Mouse (Mus musculus): Measurements from ENCODE around the gene Gm16253. TPM values are rescaled to one million over a fixed set of nuclear protein-coding genes. Genes with fewer than 3 reads are reported as not detected.

Gm16253 gene
- polyA plus RNA-seq, 1 experiment from 2014 or later: 0.68 TPM

DNA sequence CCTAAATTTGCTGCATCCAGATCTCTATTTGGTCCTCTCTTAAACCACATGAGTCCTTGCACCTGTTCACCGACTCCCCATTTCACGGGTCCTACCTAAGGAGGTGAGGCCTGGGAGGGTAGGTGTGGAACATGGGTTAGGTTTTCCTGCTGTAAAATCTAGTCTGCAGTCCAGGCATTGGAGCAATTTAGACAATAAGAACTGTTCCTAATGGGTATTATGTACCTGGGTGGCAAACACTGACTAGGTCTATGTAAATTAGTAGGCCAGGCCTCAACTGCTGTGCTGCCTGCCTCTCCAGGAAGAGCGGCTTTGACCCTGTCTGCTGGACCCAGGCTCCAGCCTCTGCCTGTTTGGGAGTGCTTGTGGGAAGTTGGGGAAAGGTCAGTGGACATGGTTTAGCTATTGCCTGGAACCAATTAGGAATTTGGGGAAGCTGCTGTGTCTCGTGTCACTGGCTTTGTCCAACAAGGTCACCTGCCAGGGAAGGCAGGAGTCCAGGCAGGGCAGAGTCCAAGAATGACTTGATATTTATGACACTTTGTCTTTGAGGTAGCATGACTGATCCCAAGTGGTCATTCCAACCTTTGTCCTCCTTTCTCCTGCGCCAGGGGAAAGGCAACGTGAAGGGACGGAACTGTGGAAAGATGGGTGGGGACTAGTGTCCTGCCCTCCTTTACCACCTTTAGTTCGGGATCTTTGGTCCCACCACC is 1.4 kb upstream of the Gm16253 start:
- ATAC-seq (ENCODE audit: insufficient number of reproducible peaks, insufficient read depth, low FRiP score, low read depth): no peak

DNA sequence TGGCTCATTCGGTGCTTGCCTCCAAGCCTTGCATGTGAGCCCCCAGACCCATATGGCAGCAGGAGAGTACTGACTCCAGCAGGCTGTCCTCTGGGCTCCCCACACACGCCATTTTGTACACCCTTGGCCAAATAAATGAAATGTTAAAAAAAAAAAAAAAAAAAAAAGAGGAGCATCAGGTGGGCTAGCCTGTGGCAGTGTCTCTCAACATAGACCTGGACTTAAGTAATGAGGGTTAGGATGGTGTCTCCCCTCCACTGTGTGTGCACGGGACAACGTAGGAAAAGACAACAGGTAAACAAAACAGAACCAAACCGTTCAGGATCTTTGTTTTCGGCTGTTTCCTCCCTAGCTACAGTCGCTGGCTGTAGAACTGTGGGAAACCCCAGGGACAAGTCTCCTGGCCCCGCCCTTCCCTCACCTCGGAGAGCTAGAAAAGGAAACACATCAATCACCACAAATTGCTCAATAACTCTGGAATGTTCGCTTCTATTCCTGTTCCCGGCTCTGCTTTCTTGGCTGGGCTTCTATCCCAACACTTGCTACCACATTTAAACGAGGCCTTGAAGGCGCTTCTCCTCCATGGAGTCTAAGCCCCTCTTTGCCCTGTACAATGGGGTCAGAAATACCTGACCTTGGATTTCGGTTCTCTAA is 652 bp upstream of the Gm16253 start:
- WGBS: 27% methylated on average over 14 of the region's 14 CpGs
- Histone ChIP-seq H3K9ac (ENCODE audit: low read length) (peak overlapping the region; percentile 65), H3K4me1 (ENCODE audit: control insufficient read depth in 2 of 2, insufficient read depth in 2 of 2, low read length in 2 of 2) (peaks cover 44 to 76% of the 10 kb centered on the region in 2 experiments), H3K27ac (replicated peaks in 1 of 2; ENCODE audit: control insufficient read depth in 1 of 2, insufficient read depth in 1 of 2, low read depth in 2 of 2, low read length in 2 of 2) (peak overlapping the region; percentile 100), H3K36me3 (ENCODE audit: control insufficient read depth, insufficient read depth, low read length) (no peaks in the 10 kb centered on the region), H3K4me3 (ENCODE audit: control insufficient read depth in 1 of 2, insufficient read depth in 1 of 2, low read depth in 1 of 2, low read length in 2 of 2) (peak overlapping the region; percentile 28 to 33), H3K4me2 (ENCODE audit: low read length) (peak overlapping the region; percentile 61), H3K27me3 (ENCODE audit: control insufficient read depth, insufficient read depth, low read length) (no peaks in the 10 kb centered on the region), H3K9me3 (ENCODE audit: control insufficient read depth, low read length) (no peaks in the 10 kb centered on the region)
- peak; percentile 26 for ATAC-seq (ENCODE audit: insufficient number of reproducible peaks, insufficient read depth, low FRiP score, low read depth)

More for the DNA sequence above, 1.4 kb upstream of the Gm16253 start:
- Histone ChIP-seq H3K9ac (ENCODE audit: low read length) (peak overlapping the region; percentile 65; the same call in 1 of the 2 replicates), H3K4me3 (ENCODE audit: control insufficient read depth in 1 of 2, insufficient read depth in 1 of 2, low read depth in 1 of 2, low read length in 2 of 2) (no peak overlapping the region), H3K36me3 (ENCODE audit: control insufficient read depth, insufficient read depth, low read length) (no peaks in the 10 kb centered on the region), H3K4me1 (ENCODE audit: control insufficient read depth in 2 of 2, insufficient read depth in 2 of 2, low read length in 2 of 2) (peaks cover 45 to 77% of the 10 kb centered on the region in 2 experiments), H3K4me2 (ENCODE audit: low read length) (peak overlapping the region; percentile 61), H3K27ac (replicated peaks in 1 of 2; ENCODE audit: control insufficient read depth in 1 of 2, insufficient read depth in 1 of 2, low read depth in 2 of 2, low read length in 2 of 2) (peak overlapping the region; percentile 100), H3K27me3 (ENCODE audit: control insufficient read depth, insufficient read depth, low read length) (no peaks in the 10 kb centered on the region), H3K9me3 (ENCODE audit: control insufficient read depth, low read length) (no peaks in the 10 kb centered on the region)
- WGBS: 80% methylated on average over 8 of the region's 8 CpGs

DNA sequence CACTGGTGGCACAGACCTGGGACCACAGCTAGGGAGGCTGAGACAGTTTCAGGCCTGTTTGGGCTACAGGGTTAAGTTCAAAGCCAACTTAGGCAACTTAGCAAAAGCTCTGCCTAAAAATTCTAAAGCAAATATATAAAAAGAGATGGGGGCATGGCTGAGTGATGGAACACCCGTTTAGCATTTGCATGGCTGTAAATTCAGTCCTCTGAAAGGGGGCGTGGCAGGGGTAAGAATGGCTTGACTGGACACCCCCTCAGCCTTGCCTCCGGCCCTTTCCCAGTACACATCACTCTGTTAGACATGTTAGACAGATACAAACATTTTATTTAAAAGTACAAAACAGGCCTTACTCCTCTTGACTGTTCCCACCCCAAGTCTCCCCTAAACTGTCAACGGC is 782 bp downstream of the Gm16253 start:
- H3K4me1 ChIP-seq (ENCODE audit: control insufficient read depth in 2 of 2, insufficient read depth in 2 of 2, low read length in 2 of 2): peaks cover 36 to 65% of the 10 kb centered on the region in 2 experiments
- no peaks in the 10 kb centered on the region for H3K27me3 ChIP-seq (ENCODE audit: control insufficient read depth, insufficient read depth, low read length)
- 61% methylated on average over 4 of the region's 4 CpGs for WGBS
- ATAC-seq (ENCODE audit: insufficient number of reproducible peaks, insufficient read depth, low FRiP score, low read depth): no peak
- H3K4me2 ChIP-seq (ENCODE audit: low read length): peak overlapping the region; percentile 61
- peak overlapping the region; percentile 65 for H3K9ac ChIP-seq (ENCODE audit: low read length)
- peak overlapping the region in 1 of 2 experiments; percentile 28; a peak in 1 of 4 replicates for H3K4me3 ChIP-seq (ENCODE audit: control insufficient read depth in 1 of 2, insufficient read depth in 1 of 2, low read depth in 1 of 2, low read length in 2 of 2)
- no peaks in the 10 kb centered on the region for H3K9me3 ChIP-seq (ENCODE audit: control insufficient read depth, low read length)
- H3K36me3 ChIP-seq (ENCODE audit: control insufficient read depth, insufficient read depth, low read length): no peaks in the 10 kb centered on the region
- peak overlapping the region; percentile 100 for H3K27ac ChIP-seq (replicated peaks in 1 of 2; ENCODE audit: control insufficient read depth in 1 of 2, insufficient read depth in 1 of 2, low read depth in 2 of 2, low read length in 2 of 2)

DNA sequence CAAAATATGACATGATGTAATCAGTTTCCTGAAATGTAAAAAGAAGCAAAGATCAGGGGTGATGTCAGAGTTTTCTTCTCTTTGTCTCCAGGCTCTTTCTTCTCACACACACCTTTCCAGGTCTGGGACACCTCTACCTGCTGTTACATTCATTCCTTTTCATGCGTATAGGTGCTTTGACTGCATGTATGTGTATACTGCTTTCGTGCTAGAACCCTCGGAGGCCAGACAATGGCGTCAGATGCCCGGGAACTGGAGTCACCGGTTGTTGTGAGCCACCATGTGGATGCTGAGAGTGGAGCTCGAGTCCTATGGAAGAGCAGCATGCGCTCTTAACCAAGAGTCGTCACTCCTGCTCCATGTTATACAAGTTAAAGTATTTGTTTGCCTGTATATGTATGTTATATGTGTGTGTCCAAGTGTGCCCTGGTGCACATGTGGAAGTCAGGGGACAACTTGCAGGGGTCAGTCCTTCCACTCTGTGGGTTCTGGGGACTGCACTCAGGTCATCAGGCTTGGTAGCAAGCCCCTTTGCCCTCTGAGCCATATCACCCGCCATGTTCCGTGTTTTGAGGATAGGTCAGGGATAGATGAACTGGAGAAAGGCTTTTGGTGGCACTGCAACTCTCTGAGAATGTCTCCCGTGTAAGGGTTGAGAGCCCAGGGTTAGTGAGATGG is 1.9 kb downstream of the Gm16253 start:
- ATAC-seq (ENCODE audit: insufficient number of reproducible peaks, insufficient read depth, low FRiP score, low read depth): no peak
- WGBS: 75% methylated on average over 12 of the region's 12 CpGs
- H3K9ac ChIP-seq (ENCODE audit: low read length): peak overlapping the region; percentile 19; the same call in 1 of the 2 replicates
- H3K27ac ChIP-seq (replicated peaks in 1 of 2; ENCODE audit: control insufficient read depth in 1 of 2, insufficient read depth in 1 of 2, low read depth in 2 of 2, low read length in 2 of 2): peak overlapping the region in 1 of 2 experiments; percentile 25; a peak in 3 of 4 replicates
- no peak overlapping the region for H3K4me2 ChIP-seq (ENCODE audit: low read length)
- no peaks in the 10 kb centered on the region for H3K27me3 ChIP-seq (ENCODE audit: control insufficient read depth, insufficient read depth, low read length)
- H3K9me3 ChIP-seq (ENCODE audit: control insufficient read depth, low read length): no peaks in the 10 kb centered on the region
- H3K36me3 ChIP-seq (ENCODE audit: control insufficient read depth, insufficient read depth, low read length): no peaks in the 10 kb centered on the region
- no peak overlapping the region for H3K4me3 ChIP-seq (ENCODE audit: control insufficient read depth in 1 of 2, insufficient read depth in 1 of 2, low read depth in 1 of 2, low read length in 2 of 2)
- peaks cover 36 to 57% of the 10 kb centered on the region in 2 experiments for H3K4me1 ChIP-seq (ENCODE audit: control insufficient read depth in 2 of 2, insufficient read depth in 2 of 2, low read length in 2 of 2)

DNA sequence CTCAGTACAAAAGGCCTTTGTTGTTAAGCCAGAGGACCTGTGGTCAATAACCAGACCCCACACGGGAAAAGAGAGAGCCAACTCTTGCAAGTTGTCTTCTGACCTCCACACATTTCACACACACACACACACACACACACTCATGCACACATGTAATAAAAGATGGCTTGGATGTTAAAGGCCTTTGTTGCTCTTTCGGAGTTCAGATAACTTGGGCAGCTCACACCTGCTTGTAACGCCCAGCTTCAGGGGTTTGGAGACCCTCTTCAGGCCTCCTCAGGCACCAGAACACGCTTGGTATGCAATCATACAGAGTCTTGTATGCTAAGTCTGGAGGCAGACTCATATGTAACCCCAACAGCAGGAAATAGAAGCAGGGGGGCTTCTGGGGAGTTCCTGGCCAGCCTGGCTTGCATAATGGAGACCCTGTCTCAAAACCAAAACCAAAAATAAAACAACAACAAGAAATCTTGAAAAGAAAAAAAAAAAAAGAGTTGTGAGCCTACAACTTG is 2.5 kb downstream of the Gm16253 start:
- peaks cover 31 to 51% of the 10 kb centered on the region in 2 experiments for H3K4me1 ChIP-seq (ENCODE audit: control insufficient read depth in 2 of 2, insufficient read depth in 2 of 2, low read length in 2 of 2)
- WGBS: 79% methylated on average over 4 of the region's 4 CpGs

DNA sequence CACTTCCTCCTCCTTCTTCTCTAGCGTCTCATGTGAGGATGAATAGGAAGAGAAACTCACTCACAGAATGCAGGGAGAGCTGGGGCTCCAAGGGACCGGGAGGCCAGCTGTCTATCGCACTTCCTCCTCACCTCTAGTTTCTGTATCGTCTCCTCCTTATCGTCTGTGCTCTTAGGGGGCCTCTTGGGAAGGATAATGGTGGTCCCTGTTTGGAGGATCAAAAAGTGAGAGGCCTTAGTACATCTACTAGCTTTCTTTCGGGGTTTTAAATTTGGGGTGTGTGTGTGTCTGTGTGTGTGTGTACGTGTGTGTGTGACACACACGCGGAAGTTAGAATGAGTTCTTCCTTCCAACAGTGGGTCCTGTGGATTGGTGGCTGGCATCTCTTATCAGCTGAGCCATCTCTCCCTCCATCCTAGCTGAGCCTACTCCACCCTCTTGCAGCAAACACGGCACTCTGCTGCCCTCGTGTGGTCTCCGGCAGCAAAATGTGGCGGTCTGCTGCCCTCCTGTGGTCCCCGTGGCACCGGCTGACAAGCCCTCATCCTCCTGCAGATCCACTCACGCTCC is 3.2 kb downstream of the Gm16253 start:
- H3K36me3 ChIP-seq (ENCODE audit: control insufficient read depth, insufficient read depth, low read length): no peaks in the 10 kb centered on the region
- H3K27me3 ChIP-seq (ENCODE audit: control insufficient read depth, insufficient read depth, low read length): no peaks in the 10 kb centered on the region
- ATAC-seq (ENCODE audit: insufficient number of reproducible peaks, insufficient read depth, low FRiP score, low read depth): peak; percentile 10; the same call in 1 of the 2 replicates
- 9% methylated on average over 16 of the region's 16 CpGs for WGBS
- peak overlapping the region; percentile 19 to 34; a peak in 1 of 4 replicates for H3K27ac ChIP-seq (replicated peaks in 1 of 2; ENCODE audit: control insufficient read depth in 1 of 2, insufficient read depth in 1 of 2, low read depth in 2 of 2, low read length in 2 of 2)
- no peaks in the 10 kb centered on the region for H3K9me3 ChIP-seq (ENCODE audit: control insufficient read depth, low read length)
- H3K9ac ChIP-seq (ENCODE audit: low read length): peak overlapping the region; percentile 68
- H3K4me3 ChIP-seq (ENCODE audit: control insufficient read depth in 1 of 2, insufficient read depth in 1 of 2, low read depth in 1 of 2, low read length in 2 of 2): peak overlapping the region; percentile 20 to 29; a peak in 3 of 4 replicates
- peaks cover 29 to 47% of the 10 kb centered on the region in 2 experiments for H3K4me1 ChIP-seq (ENCODE audit: control insufficient read depth in 2 of 2, insufficient read depth in 2 of 2, low read length in 2 of 2)
- peak overlapping the region; percentile 63 for H3K4me2 ChIP-seq (ENCODE audit: low read length)

More for the DNA sequence above, 2.5 kb downstream of the Gm16253 start:
- Histone ChIP-seq H3K4me2 (ENCODE audit: low read length) (no peak overlapping the region), H3K27me3 (ENCODE audit: control insufficient read depth, insufficient read depth, low read length) (no peaks in the 10 kb centered on the region), H3K4me3 (ENCODE audit: control insufficient read depth in 1 of 2, insufficient read depth in 1 of 2, low read depth in 1 of 2, low read length in 2 of 2) (no peak overlapping the region), H3K36me3 (ENCODE audit: control insufficient read depth, insufficient read depth, low read length) (no peaks in the 10 kb centered on the region), H3K9me3 (ENCODE audit: control insufficient read depth, low read length) (no peaks in the 10 kb centered on the region), H3K27ac (replicated peaks in 1 of 2; ENCODE audit: control insufficient read depth in 1 of 2, insufficient read depth in 1 of 2, low read depth in 2 of 2, low read length in 2 of 2) (peak overlapping the region in 1 of 2 experiments; percentile 25; a peak in 2 of 4 replicates), H3K9ac (ENCODE audit: low read length) (peak overlapping the region; percentile 19; the same call in 1 of the 2 replicates)
- no peak for ATAC-seq (ENCODE audit: insufficient number of reproducible peaks, insufficient read depth, low FRiP score, low read depth)

DNA sequence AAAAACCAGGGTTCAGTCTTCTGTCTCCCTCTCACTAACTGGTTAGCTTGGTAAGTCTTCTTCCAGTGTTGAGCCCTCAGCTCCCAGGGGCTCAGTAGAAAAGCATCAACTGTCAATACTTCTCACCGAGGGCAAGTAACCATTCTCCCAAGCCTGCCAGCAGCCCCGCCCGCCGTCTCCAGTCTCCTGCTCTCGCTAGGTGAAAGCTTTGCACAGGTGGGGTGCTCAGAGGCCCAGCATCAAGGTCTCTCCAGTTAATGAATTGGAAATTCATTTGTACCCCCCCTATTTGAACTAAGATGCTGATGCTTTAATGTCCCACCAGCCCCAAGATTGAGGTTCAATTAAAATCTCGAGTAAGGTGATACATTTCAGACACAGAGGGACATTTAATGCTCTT is 4.4 kb downstream of the Gm16253 start:
- Histone ChIP-seq H3K9ac (ENCODE audit: low read length) (no peak overlapping the region; the same call in 1 of the 2 replicates), H3K9me3 (ENCODE audit: control insufficient read depth, low read length) (no peaks in the 10 kb centered on the region), H3K27ac (replicated peaks in 1 of 2; ENCODE audit: control insufficient read depth in 1 of 2, insufficient read depth in 1 of 2, low read depth in 2 of 2, low read length in 2 of 2) (no peak overlapping the region), H3K4me2 (ENCODE audit: low read length) (no peak overlapping the region), H3K36me3 (ENCODE audit: control insufficient read depth, insufficient read depth, low read length) (no peaks in the 10 kb centered on the region), H3K4me1 (ENCODE audit: control insufficient read depth in 2 of 2, insufficient read depth in 2 of 2, low read length in 2 of 2) (peaks cover 21 to 35% of the 10 kb centered on the region in 2 experiments), H3K27me3 (ENCODE audit: control insufficient read depth, insufficient read depth, low read length) (no peaks in the 10 kb centered on the region), H3K4me3 (ENCODE audit: control insufficient read depth in 1 of 2, insufficient read depth in 1 of 2, low read depth in 1 of 2, low read length in 2 of 2) (no peak overlapping the region)
- 56% methylated on average over 6 of the region's 6 CpGs for WGBS
- no peak for ATAC-seq (ENCODE audit: insufficient number of reproducible peaks, insufficient read depth, low FRiP score, low read depth)
